Mouse (Mus musculus) liver, postnatal 0 days (tissue): ENCODE measurements around the gene BC107364.

ENCODE experiments used
- CTCF ChIP-seq: sonication (generic); IDR thresholded peaks from 2 replicates; pipeline ENCODE4 v1.5.1; 2016; ENCODE audit warnings: antibody characterized with exemption, low read depth
- EP300 ChIP-seq: IDR thresholded peaks from 2 replicates; pipeline ENCODE4 v1.6.1; 2016; ENCODE audit warnings: antibody characterized with exemption, low read depth, mild to moderate bottlenecking

GRCm38 (mm10) chr3:96416056-96416455, 36.0 kb downstream of the BC107364 start:
- TF ChIP-seq CTCF, result no peak
- TF ChIP-seq EP300, result no peak
